Mouse (Mus musculus): ENCODE results near the gene Litaf.

DNA sequence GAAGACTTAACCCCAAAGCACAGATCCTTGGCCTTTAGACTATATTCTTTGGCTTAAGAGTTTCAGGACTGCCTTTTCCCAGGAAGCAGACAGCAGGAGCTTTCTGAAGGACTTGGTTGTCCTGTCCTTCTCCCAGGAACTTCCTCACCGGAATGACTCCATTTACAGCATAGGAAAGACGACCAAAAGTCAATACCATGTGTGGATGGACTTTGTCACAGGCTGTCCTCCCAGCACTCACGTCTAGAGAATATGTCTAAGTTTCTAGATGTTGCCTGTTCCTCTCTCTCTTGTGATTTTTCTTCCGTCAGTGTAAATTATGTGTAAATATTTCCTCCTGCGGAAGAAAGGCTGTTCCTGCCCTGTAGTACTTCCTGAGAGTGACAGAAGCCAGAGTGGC lies 81.4 kb downstream of the Litaf start:
- TF ChIP-seq FLI1 (IDR thresholded peaks at IDR 0.05; ENCODE audit: low read length) (no peak), GATA1 (IDR thresholded peaks at IDR 0.05; ENCODE audit: borderline replicate concordance, low read length) (no peak)
